Mouse (Mus musculus) neural tube, embryonic 12.5 days (tissue): Measurements from ENCODE around the gene Abhd16b. TPM values are rescaled to one million over a fixed set of nuclear protein-coding genes. Genes with fewer than 3 reads are reported as not detected.

Experiments used
- ATAC-seq: fragments of 200-750 bp; cut with Nextera tagmentation; 2 replicates; pipeline ENCODE4 v1.8.0; 2017; ENCODE audit warnings: low read depth, mild to moderate bottlenecking, moderate TSS enrichment, moderate library complexity; ENCODE audit not compliant: low FRiP score
- H3K27ac ChIP-seq: fragments of 300-500 bp; sonication (generic); 2 replicates; pipeline ENCODE4 v1.5.1; 2016
- H3K27me3 ChIP-seq: fragments of 300-500 bp; sonication (generic); replicated peaks from 2 replicates; pipeline ENCODE4 v1.6.1; 2016; ENCODE audit warnings: mild to moderate bottlenecking
- H3K36me3 ChIP-seq: fragments of 300-500 bp; sonication (generic); 2 replicates; pipeline ENCODE4 v1.6.1; 2016; ENCODE audit warnings: mild to moderate bottlenecking
- H3K4me1 ChIP-seq: fragments of 300-500 bp; sonication (generic); 2 replicates; pipeline ENCODE4 v1.6.1; 2016
- H3K4me2 ChIP-seq: fragments of 300-500 bp; sonication (generic); replicated peaks from 2 replicates; pipeline ENCODE4 v1.6.1; 2016; ENCODE audit warnings: mild to moderate bottlenecking
- H3K4me3 ChIP-seq: fragments of 300-500 bp; sonication (generic); 2 replicates; pipeline ENCODE4 v1.5.1; 2016
- H3K9ac ChIP-seq: fragments of 300-500 bp; sonication (generic); 2 replicates; pipeline ENCODE4 v1.6.1; 2016; ENCODE audit warnings: mild to moderate bottlenecking
- H3K9me3 ChIP-seq: fragments of 300-500 bp; sonication (generic); 2 replicates; pipeline ENCODE4 v1.6.1; 2016; ENCODE audit warnings: mild to moderate bottlenecking
- WGBS: fragments of 180-500 bp; shearing (Covaris S2); methylation state at CpG from one replicate; pipeline ENCODE4 v1.1.7; 2016; 5-methylcytosine and 5-hydroxymethylcytosine counted together
- polyA plus RNA-seq: library from polyadenylated mRNA; unstranded; fragments of >200 nt; fragmentation: Nextera tagmentation; extraction: Ambion mirVana; gene quantifications from 2 replicates; pipeline ENCODE4 v1.2.1, GENCODE M21; 2016

Abhd16b gene
- polyA plus RNA-seq, 1 experiment from 2014 or later, result 0.14 TPM

DNA sequence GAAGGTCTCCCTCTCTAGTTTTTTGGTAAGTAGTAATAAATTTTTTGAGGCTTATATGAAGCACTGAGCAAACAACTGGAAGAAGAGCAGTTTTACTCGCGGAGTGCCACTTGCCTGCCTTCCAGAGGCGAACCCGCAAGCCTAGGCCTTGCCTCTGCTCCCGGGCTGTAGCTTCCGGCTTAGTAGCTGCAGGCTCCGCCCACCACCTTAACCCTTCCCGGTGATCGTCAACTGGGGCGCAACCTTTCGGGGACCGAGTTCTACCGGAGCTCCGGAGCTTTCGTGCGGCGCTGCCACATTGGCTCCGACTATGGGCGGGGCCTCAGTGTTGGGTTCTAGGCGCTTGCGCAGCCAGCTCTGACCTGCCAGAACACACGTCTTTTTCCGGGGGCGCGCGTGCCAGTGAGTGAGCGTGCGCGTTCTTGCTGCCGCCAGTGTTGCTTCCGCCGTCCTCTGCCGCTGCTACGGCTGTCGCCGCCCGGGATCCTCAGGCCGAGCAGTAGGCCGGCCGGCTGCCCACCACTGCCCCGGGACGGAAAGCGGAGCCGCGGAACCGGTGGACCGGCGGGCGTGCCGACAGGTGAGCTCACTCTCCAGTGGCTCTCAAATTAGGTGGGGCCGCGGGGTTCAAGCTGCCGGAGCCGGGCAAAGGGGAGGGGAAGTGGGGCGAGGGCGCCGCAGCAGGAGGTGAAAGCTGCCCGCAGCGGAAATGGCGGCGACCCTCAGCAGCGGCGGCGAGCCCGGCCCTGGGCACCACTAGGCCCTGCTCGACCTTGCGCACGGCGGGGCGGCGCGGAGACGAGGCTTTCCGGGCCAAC lies 27.3 kb downstream of the Abhd16b start, which contains the start of gene Dnajc5:
Gene Dnajc5 (plus strand): TSS at position 368 of the 818 bp plus-strand sequence.
- Histone ChIP-seq H3K36me3 (peaks cover 19% of the 10 kb centered on the region), H3K4me1 (peaks cover 24% of the 10 kb centered on the region), H3K27me3 (no peaks in the 10 kb centered on the region), H3K9ac (peak within 1 kb of the TSS; percentile 92), H3K27ac (peak within 1 kb of the TSS; percentile 98), H3K4me3 (peak within 1 kb of the TSS; percentile 96), H3K9me3 (no peaks in the 10 kb centered on the region), H3K4me2 (peak within 1 kb of the TSS; percentile 62)
- under 1% methylated on average over 74 of the region's 74 CpGs for WGBS
- ATAC-seq, result peak; percentile 96

DNA sequence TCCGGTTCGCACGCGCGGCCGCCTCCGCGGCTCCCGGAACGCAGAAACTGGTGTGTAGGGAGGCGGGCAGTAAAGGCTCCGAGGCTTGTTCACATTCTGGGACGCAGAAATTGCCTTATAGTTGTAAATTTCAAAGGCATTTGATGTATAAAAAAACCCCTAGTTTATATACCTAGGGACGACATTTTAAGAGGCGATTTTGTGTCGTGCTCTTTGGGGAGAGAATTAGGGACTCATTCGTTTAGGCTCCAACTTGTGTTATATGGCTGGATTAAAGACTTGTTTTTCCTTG lies 27.9 kb downstream of the Abhd16b start:
- no peak for ATAC-seq
- Histone ChIP-seq H3K4me3 (peak overlapping the region; percentile 96), H3K4me1 (peaks cover 24% of the 10 kb centered on the region), H3K36me3 (peaks cover 16% of the 10 kb centered on the region), H3K9ac (peak overlapping the region; percentile 92), H3K4me2 (peak overlapping the region; percentile 62), H3K27me3 (no peaks in the 10 kb centered on the region), H3K27ac (peak overlapping the region; percentile 98), H3K9me3 (no peaks in the 10 kb centered on the region)
- 0% methylated on average over 17 of the region's 17 CpGs for WGBS

DNA sequence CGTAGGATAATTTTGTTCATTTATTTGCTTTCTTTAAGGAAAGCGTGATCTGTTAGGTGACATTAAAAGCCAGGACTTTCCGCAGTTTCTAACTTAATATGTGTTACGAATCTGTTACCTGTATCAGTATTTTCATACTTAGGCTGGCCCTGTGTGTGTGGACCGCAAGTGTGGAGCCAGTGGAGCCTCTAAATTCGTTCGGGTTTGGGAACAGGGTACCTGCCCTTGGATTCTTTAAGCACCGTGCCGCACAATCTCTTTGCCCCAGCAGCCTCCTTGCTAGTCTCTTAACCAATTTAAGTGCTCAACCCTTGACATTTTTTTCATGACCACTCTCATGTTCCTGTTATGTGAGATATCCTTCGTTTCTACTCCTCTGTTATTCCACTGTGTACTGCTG lies 28.5 kb downstream of the Abhd16b start:
- Histone ChIP-seq H3K4me2 (peak overlapping the region; percentile 62), H3K36me3 (peaks cover 10% of the 10 kb centered on the region), H3K27me3 (no peaks in the 10 kb centered on the region), H3K27ac (no peak overlapping the region), H3K9ac (peak overlapping the region; percentile 92; the same call in 1 of the 2 replicates), H3K4me1 (peaks cover 24% of the 10 kb centered on the region), H3K4me3 (peak overlapping the region; percentile 96), H3K9me3 (no peaks in the 10 kb centered on the region)
- no peak for ATAC-seq
- 62% methylated on average over 10 of the region's 10 CpGs for WGBS

DNA sequence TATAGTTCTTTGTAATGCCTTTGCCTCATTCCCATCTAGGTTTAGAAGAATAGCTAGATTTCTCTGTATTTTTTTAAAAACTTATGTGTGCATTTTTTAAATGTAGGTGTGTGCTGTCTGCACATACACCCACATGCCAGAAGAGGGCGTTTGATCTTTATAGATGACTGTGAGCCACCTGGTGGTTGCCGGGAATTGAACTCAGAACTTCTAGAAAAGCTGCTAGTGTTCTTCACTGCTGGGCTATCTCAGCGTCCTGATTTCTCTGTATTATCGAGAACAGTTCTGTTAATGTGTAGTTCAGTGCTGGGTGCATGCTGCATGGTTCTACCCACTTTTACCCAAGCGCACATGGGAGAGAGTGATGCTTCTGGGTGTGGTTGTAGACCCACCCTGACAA lies 29.8 kb downstream of the Abhd16b start:
- no peak overlapping the region for H3K4me2 ChIP-seq
- no peak for ATAC-seq
- H3K4me3 ChIP-seq, result no peak overlapping the region

DNA sequence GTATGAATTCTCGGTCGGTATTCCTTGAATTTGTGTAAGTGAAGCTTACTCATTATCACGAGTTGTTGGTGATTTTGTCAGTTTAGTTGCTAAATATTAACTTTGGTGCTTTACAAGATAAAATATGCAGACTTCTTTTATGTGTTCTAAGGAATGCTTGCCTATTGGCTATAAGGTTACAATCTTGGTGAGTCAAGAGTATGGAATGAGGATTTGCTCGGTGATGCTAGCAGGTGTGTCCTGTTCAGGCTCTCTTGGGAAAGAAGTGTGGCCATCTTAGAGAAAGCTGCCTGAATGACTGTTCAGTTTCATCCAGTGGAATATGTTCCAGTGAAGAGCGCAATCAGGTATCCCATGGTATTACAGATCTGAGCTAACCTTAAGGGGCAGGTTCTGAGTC lies 32.5 kb downstream of the Abhd16b start:
- H3K4me2 ChIP-seq, result no peak overlapping the region
- H3K27ac ChIP-seq, result no peak overlapping the region
- H3K36me3 ChIP-seq, result peaks cover 17% of the 10 kb centered on the region; the same call in 1 of the 2 replicates
- peaks cover 16% of the 10 kb centered on the region for H3K4me1 ChIP-seq
- H3K27me3 ChIP-seq, result no peaks in the 10 kb centered on the region
- WGBS, result 94% methylated on average over 5 of the region's 5 CpGs
- no peaks in the 10 kb centered on the region for H3K9me3 ChIP-seq
- no peak for ATAC-seq
- no peak overlapping the region for H3K9ac ChIP-seq
- H3K4me3 ChIP-seq, result no peak overlapping the region

More for the DNA sequence above, 29.8 kb downstream of the Abhd16b start:
- Histone ChIP-seq H3K36me3 (0 out of 2 replicates have a peak, but pooled peaks cover 4% of the 10 kb centered on the region), H3K4me1 (peaks cover 24% of the 10 kb centered on the region), H3K9ac (no peak overlapping the region), H3K27ac (no peak overlapping the region), H3K27me3 (no peaks in the 10 kb centered on the region), H3K9me3 (no peaks in the 10 kb centered on the region)
- 72% methylated on average over 5 of the region's 5 CpGs for WGBS

DNA sequence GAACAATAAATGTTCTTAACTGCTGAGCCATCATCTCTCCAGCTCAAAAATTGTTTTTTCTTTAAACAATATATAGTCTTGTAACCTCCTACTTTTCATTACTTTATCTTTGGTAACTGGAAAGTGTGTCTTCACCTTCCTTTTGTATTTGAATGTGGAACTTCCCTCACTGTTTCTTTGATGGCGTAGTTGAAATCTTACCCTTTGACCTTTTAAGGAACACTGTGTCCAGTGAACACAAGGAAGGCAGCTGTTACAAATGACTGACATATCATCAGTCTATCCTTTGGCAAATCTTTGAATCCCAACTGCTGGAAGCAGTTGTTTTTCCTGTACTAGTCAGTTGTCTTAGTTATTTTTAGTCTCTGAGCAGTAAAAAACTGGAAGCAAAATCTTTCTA lies 36.1 kb downstream of the Abhd16b start:
- WGBS, result 84% methylated on average over 1 of the region's 1 CpGs

DNA sequence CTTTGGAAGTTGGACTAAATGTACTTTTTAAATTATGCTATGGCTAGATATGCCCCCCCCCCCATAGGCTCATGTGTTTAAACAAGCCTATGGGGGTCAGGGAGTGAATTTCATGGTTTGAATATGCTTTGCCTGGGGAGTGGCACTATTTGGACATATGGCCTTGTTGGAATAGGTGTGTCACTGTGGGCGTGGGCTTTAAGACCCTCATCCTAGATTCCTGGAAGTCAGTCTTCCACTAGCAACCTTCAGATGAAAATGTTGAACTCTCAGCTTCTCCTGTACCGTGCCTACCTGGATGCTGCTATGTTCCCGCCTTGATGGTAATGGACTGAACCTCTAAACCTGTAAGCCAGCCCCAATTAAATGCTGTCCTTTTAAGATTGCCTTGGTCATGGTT lies 39.6 kb downstream of the Abhd16b start:
- ATAC-seq, result no peak
- WGBS, result 96% methylated on average over 3 of the region's 3 CpGs
- H3K9ac ChIP-seq, result no peak overlapping the region

More for the DNA sequence above, 36.1 kb downstream of the Abhd16b start:
- Histone ChIP-seq H3K36me3 (peaks cover 21% of the 10 kb centered on the region), H3K4me2 (no peak overlapping the region), H3K27me3 (no peaks in the 10 kb centered on the region), H3K9ac (no peak overlapping the region), H3K4me3 (no peak overlapping the region), H3K4me1 (no peaks in the 10 kb centered on the region), H3K9me3 (peaks cover 9% of the 10 kb centered on the region; the same call in 1 of the 2 replicates), H3K27ac (no peak overlapping the region)
- ATAC-seq, result no peak

DNA sequence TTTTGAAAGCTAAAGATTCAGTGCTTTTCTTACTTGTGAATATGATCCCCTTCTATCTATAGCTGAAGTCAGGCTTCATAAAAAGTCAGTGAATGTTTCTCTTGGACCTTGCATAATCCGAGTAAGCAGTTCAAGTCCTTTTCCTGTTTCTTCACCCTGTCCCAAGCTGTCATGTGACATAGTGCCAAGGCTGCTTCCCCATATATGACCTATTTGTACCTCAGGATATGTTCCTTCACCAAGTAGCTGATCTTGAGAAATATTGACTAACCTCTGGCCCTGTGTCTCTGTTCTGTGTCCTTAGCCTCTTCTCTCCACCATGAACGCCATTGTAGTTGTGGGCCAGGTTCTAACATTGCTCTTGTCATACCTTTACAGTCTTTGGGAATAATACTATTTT lies 43.4 kb downstream of the Abhd16b start:
- H3K4me3 ChIP-seq, result no peak overlapping the region
- no peak overlapping the region for H3K4me2 ChIP-seq
- ATAC-seq, result no peak
- no peak overlapping the region for H3K9ac ChIP-seq
- no peak overlapping the region for H3K27ac ChIP-seq
- peaks cover 6% of the 10 kb centered on the region for H3K36me3 ChIP-seq
- 0 out of 2 replicates have a peak, but pooled peaks cover 3% of the 10 kb centered on the region for H3K4me1 ChIP-seq
- H3K27me3 ChIP-seq, result no peaks in the 10 kb centered on the region
- H3K9me3 ChIP-seq, result peaks cover 7% of the 10 kb centered on the region; the same call in 1 of the 2 replicates
- WGBS, result 91% methylated on average over 2 of the region's 2 CpGs

More for the DNA sequence above, 39.6 kb downstream of the Abhd16b start:
- Histone ChIP-seq H3K4me1 (no peaks in the 10 kb centered on the region), H3K4me2 (no peak overlapping the region), H3K27me3 (no peaks in the 10 kb centered on the region), H3K36me3 (peaks cover 19% of the 10 kb centered on the region), H3K9me3 (peaks cover 9% of the 10 kb centered on the region; the same call in 1 of the 2 replicates), H3K27ac (no peak overlapping the region), H3K4me3 (no peak overlapping the region)

DNA sequence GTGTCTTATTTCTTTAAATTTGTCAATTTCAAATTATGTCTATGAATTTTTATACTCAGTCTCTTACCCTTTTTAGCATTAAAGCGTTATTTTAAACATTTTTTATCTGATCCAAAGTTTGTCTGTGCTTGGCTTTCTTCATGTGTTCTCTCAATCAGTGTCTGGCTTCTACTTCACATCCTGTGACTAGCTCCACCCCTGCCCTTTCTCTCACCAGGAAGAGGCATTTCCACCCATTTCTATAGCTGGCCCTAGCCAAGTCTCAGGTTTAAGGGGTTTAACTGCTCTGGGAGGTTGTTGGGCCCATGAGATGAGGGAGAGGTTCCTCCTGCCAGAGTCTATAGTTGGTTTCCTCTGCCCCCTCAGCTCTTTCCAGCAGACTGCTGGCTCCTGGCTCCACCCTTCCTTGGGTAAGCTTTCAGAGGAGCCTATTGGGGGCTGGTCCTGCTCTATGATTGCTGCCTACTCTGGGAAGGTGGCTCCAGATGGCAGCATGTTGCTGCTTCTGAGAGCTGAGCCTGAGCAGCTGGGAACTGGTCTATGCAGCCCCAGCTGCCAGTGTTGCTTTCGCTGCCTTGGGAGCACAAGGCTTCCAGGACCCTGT lies 44.5 kb downstream of the Abhd16b start:
- ATAC-seq, result 0 out of 2 replicates have a peak, but pooled peaks have one; percentile 17
- whole genome bisulfite sequencing, result 91% methylated on average over 2 of the region's 2 CpGs
- H3K4me2 ChIP-seq, result no peak overlapping the region
- no peaks in the 10 kb centered on the region for H3K9me3 ChIP-seq
- no peak overlapping the region for H3K9ac ChIP-seq
- H3K4me3 ChIP-seq, result no peak overlapping the region
- no peaks in the 10 kb centered on the region for H3K27me3 ChIP-seq
- 0 out of 2 replicates have a peak, but pooled peaks cover 3% of the 10 kb centered on the region for H3K4me1 ChIP-seq
- no peak overlapping the region for H3K27ac ChIP-seq
- peaks cover 2% of the 10 kb centered on the region; the same call in 1 of the 2 replicates for H3K36me3 ChIP-seq

DNA sequence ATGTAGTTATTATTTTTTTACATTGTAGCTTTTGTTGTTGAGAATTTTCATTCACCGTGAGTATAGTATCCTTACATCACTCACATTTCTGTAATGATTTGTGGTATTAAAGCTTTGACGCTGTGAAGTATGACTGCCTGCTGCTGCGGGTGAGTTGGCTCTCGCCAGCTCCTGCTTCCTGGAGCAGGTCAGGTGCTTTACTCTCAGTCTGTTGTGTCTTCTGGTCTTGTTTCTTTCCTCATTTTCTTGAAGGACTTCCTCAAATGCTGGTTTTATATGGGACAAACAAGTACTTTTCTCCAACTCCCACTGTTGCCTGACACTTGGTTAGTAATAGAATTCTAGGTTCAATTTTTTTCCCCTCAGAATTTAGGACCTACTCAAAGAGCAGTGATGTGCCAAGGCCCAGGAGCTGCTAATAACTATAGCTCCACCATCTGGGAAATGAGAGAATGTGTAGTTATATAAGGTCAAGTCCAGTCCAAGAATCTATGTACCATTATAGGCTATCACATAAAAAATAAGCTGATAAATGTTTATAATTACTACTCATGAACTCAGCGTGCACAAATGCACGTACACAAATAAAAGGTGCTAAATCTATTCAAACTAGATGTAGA lies 48.9 kb downstream of the Abhd16b start:
- WGBS, result 92% methylated on average over 6 of the region's 6 CpGs

More for the DNA sequence above, 48.9 kb downstream of the Abhd16b start:
- H3K36me3 ChIP-seq, result peaks cover 9% of the 10 kb centered on the region; the same call in 1 of the 2 replicates
- no peak for ATAC-seq
- no peak overlapping the region for H3K4me3 ChIP-seq
- H3K27me3 ChIP-seq, result no peaks in the 10 kb centered on the region
- 0 out of 2 replicates have a peak, but pooled peaks cover 3% of the 10 kb centered on the region for H3K4me1 ChIP-seq
- H3K4me2 ChIP-seq, result no peak overlapping the region
- H3K9ac ChIP-seq, result no peak overlapping the region
- H3K9me3 ChIP-seq, result no peaks in the 10 kb centered on the region
- no peak overlapping the region for H3K27ac ChIP-seq
